Mouse (Mus musculus) stomach, embryonic 14.5 days (tissue): ENCODE measurements at regions not wholly inside any gene's neighbourhood (a gene's known extent, or its start where the extent isn't known, plus 50 kb on each side); places are given as distances from the start of the nearest gene placed in this dataset.

Experiments used
- ATAC-seq: fragments of 200-750 bp; cut with Nextera tagmentation; 2 replicates; pipeline ENCODE4 v1.8.0; 2017; ENCODE audit warnings: low read depth, moderate TSS enrichment; ENCODE audit not compliant: insufficient number of reproducible peaks, insufficient read depth, low FRiP score
- H3K27ac ChIP-seq: fragments of 300-500 bp; sonication (generic); 2 replicates; pipeline ENCODE4 v1.5.1; 2014; ENCODE audit warnings: mild to moderate bottlenecking, low read length, moderate library complexity, mixed read lengths
- H3K27me3 ChIP-seq: fragments of 300-500 bp; sonication (generic); 2 replicates; pipeline ENCODE4 v1.6.1; 2014; ENCODE audit warnings: low read length, control low read depth, mixed read lengths; ENCODE audit not compliant: control insufficient read depth, insufficient read depth
- H3K36me3 ChIP-seq: fragments of 300-500 bp; sonication (generic); 2 replicates; pipeline ENCODE4 v1.6.1; 2014; ENCODE audit warnings: mild to moderate bottlenecking, control low read depth, low read length, moderate library complexity, mixed read lengths; ENCODE audit not compliant: control insufficient read depth, insufficient read depth
- H3K4me1 ChIP-seq: fragments of 300-500 bp; sonication (generic); 2 replicates; pipeline ENCODE4 v1.6.1; 2014; ENCODE audit warnings: low read length, control low read depth, mixed read lengths; ENCODE audit not compliant: control insufficient read depth, insufficient read depth
- H3K4me2 ChIP-seq: fragments of 300-500 bp; sonication (generic); replicated peaks from 2 replicates; pipeline ENCODE4 v1.6.1; 2014; ENCODE audit warnings: low read depth, low read length, control low read depth
- H3K4me3 ChIP-seq: fragments of 300-500 bp; sonication (generic); 2 replicates; pipeline ENCODE4 v1.5.1; 2014; ENCODE audit warnings: low read depth, low read length, control low read depth
- H3K9ac ChIP-seq: fragments of 300-500 bp; sonication (generic); replicated peaks from 2 replicates; pipeline ENCODE4 v1.6.1; 2014; ENCODE audit warnings: low read depth, mild to moderate bottlenecking, control low read depth, low read length, moderate library complexity, mixed read lengths
- H3K9me3 ChIP-seq: fragments of 300-500 bp; sonication (generic); 2 replicates; pipeline ENCODE4 v1.6.1; 2016; ENCODE audit warnings: low read depth, low read length, control low read depth; ENCODE audit not compliant: control insufficient read depth
- WGBS: fragments of 180-500 bp; shearing (Covaris S2); extraction: QIAGEN DNeasy Blood & Tissue Kit; methylation state at CpG from one replicate; pipeline ENCODE4 v1.1.7; 2014; 5-methylcytosine and 5-hydroxymethylcytosine counted together

DNA sequence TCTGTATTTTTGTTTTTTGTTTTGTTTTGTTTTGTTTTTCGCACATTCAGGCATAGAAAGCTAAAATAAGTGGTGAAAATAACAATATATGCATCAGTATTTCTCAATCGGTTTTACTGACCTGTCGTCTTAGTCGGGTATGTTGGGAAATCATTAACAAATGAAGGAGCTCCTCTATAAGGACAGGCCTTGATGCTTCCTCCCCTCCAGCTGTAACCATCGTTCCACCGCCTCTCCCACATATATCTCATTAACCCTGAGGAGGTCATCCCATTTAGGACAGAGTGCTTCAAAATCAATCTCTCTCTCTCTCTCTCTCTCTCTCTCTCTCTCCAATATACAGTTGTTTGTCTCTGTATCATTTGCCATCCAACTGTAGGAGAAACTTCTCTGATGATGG, 492.4 kb downstream of the Efnb2 start:
- 77% methylated on average over 6 of the region's 6 CpGs for WGBS
- no peak for ATAC-seq
- Histone ChIP-seq H3K4me2 (no peak overlapping the region), H3K9ac (no peak overlapping the region), H3K9me3 (no peaks in the 10 kb centered on the region), H3K27me3 (no peaks in the 10 kb centered on the region), H3K27ac (no peak overlapping the region), H3K36me3 (no peaks in the 10 kb centered on the region), H3K4me1 (no peaks in the 10 kb centered on the region), H3K4me3 (no peak overlapping the region)

- Histone ChIP-seq H3K27me3 (no peaks in the 10 kb centered on the region), H3K4me3 (no peak overlapping the region), H3K27ac (no peak overlapping the region), H3K4me2 (no peak overlapping the region), H3K4me1 (no peaks in the 10 kb centered on the region), H3K9ac (no peak overlapping the region), H3K9me3 (no peaks in the 10 kb centered on the region), H3K36me3 (no peaks in the 10 kb centered on the region)
- WGBS = 82% methylated on average over 11 of the region's 11 CpGs
- ATAC-seq = no peak
Measured at GRCm38 (mm10) chr8:8168250-8168649, 492.8 kb downstream of the Efnb2 start.

- Histone ChIP-seq H3K4me1 (no peaks in the 10 kb centered on the region), H3K4me3 (no peak overlapping the region), H3K27me3 (no peaks in the 10 kb centered on the region), H3K36me3 (no peaks in the 10 kb centered on the region), H3K9me3 (no peaks in the 10 kb centered on the region), H3K9ac (no peak overlapping the region), H3K27ac (no peak overlapping the region), H3K4me2 (no peak overlapping the region)
- no peak for ATAC-seq
- WGBS = 97% methylated on average over 5 of the region's 5 CpGs
Measured at GRCm38 (mm10) chr8:8147527-8147926, 513.5 kb downstream of the Efnb2 start.

- no peak overlapping the region for H3K4me2 ChIP-seq
- H3K9ac ChIP-seq = no peak overlapping the region
- H3K36me3 ChIP-seq = no peaks in the 10 kb centered on the region
- no peaks in the 10 kb centered on the region for H3K4me1 ChIP-seq
- no peaks in the 10 kb centered on the region for H3K27me3 ChIP-seq
- 40% methylated on average over 6 of the region's 6 CpGs for WGBS
- no peaks in the 10 kb centered on the region for H3K9me3 ChIP-seq
- H3K4me3 ChIP-seq = no peak overlapping the region
- no peak for ATAC-seq
- no peak overlapping the region for H3K27ac ChIP-seq
Measured at GRCm38 (mm10) chr8:8142933-8143495, 518.0 kb downstream of the Efnb2 start.

- H3K4me1 ChIP-seq = no peaks in the 10 kb centered on the region
- no peaks in the 10 kb centered on the region for H3K27me3 ChIP-seq
- H3K36me3 ChIP-seq = no peaks in the 10 kb centered on the region
- H3K9ac ChIP-seq = no peak overlapping the region
- no peak overlapping the region for H3K4me2 ChIP-seq
- no peak overlapping the region for H3K4me3 ChIP-seq
- no peaks in the 10 kb centered on the region for H3K9me3 ChIP-seq
- WGBS = 85% methylated on average over 3 of the region's 3 CpGs
- ATAC-seq = no peak
- H3K27ac ChIP-seq = no peak overlapping the region
Measured at GRCm38 (mm10) chr8:8142461-8142860, 518.6 kb downstream of the Efnb2 start.

DNA sequence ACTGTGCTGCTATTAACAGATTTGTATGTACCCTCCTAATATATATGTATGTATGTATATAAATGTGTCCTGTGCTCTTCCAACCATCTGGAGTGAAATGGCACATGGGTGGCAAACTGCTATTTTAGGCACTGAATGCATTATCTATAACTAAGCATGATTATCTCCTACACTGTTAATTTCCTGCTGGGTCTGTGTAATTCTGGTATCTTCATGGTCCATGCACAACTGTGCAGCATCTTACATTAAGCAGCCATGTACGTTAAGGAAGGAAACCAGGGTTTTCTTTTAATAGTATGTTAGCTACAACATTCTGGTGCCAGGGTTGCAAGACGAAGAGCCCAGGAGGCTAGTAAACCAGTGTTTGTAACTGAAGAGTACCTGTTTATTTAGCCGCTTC, 521.3 kb downstream of the Efnb2 start:
- 89% methylated on average over 3 of the region's 3 CpGs for WGBS
- no peak for ATAC-seq
- Histone ChIP-seq H3K9ac (no peak overlapping the region), H3K4me2 (no peak overlapping the region), H3K27me3 (no peaks in the 10 kb centered on the region), H3K36me3 (no peaks in the 10 kb centered on the region), H3K27ac (no peak overlapping the region), H3K4me1 (no peaks in the 10 kb centered on the region), H3K9me3 (no peaks in the 10 kb centered on the region), H3K4me3 (no peak overlapping the region)

- Histone ChIP-seq H3K4me1 (no peaks in the 10 kb centered on the region), H3K9ac (no peak overlapping the region), H3K4me3 (no peak overlapping the region), H3K27me3 (no peaks in the 10 kb centered on the region), H3K9me3 (no peaks in the 10 kb centered on the region), H3K36me3 (no peaks in the 10 kb centered on the region), H3K4me2 (no peak overlapping the region), H3K27ac (no peak overlapping the region)
- 43% methylated on average over 10 of the region's 10 CpGs for WGBS
- ATAC-seq = no peak
Measured at GRCm38 (mm10) chr8:8133001-8133785, 527.8 kb downstream of the Efnb2 start.

DNA sequence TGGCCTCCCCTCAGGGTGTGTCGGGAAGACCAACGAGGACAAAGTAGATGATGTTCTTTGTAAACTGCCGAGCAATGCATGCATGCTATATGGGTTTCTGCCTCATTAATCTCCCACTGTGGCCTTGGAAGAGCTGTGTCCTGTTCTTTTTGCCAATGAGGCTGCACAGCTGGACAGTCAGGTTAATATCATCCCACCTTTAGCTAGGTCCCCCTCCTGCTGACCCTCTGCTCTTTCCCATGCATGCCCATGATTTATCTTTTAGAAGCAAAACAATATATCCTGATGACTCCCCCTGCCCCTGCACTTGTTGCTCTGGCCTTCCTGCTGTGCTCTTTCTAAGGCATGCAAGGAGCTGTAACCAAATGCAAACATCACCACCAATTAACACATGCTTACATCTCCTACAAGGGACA, 529.1 kb downstream of the Efnb2 start:
- WGBS = 17% methylated on average over 3 of the region's 3 CpGs
- H3K36me3 ChIP-seq = no peaks in the 10 kb centered on the region

GRCm38 (mm10) chr8:8130806-8131205, 530.2 kb downstream of the Efnb2 start:
- Histone ChIP-seq H3K4me1 (no peaks in the 10 kb centered on the region), H3K36me3 (no peaks in the 10 kb centered on the region), H3K27ac (no peak overlapping the region), H3K9ac (no peak overlapping the region), H3K9me3 (no peaks in the 10 kb centered on the region), H3K27me3 (no peaks in the 10 kb centered on the region), H3K4me2 (no peak overlapping the region), H3K4me3 (no peak overlapping the region)
- ATAC-seq = no peak
- WGBS = 75% methylated on average over 2 of the region's 2 CpGs

More for the DNA sequence above, 529.1 kb downstream of the Efnb2 start:
- Histone ChIP-seq H3K27ac (no peak overlapping the region), H3K9ac (no peak overlapping the region), H3K27me3 (no peaks in the 10 kb centered on the region), H3K4me1 (no peaks in the 10 kb centered on the region), H3K4me2 (no peak overlapping the region), H3K9me3 (no peaks in the 10 kb centered on the region), H3K4me3 (no peak overlapping the region)
- no peak for ATAC-seq
